Mouse (Mus musculus) heart, postnatal 0 days (tissue): ENCODE measurements at regions not wholly inside any gene's neighbourhood (a gene's known extent, or its start where the extent isn't known, plus 50 kb on each side); places are given as distances from the start of the nearest gene placed in this dataset.
A peak's percentile ranks its signal among the peaks of the same experiment; 100 is the strongest.

Experiments
- ATAC-seq: fragments of 200-750 bp; cut with Nextera tagmentation; 2 replicates; pipeline ENCODE4 v1.8.0; 2017; ENCODE audit warnings: low read depth, moderate number of reproducible peaks, moderate library complexity; ENCODE audit not compliant: insufficient read depth
- DNase-seq: peaks from one replicate; pipeline ENCODE4 v3.0.0-alpha.2; 2016; ENCODE audit warnings: low spot score
- H3K27ac ChIP-seq: fragments of 300-500 bp; sonication (generic); 2 replicates; pipeline ENCODE4 v1.5.1; 2014; ENCODE audit warnings: low read depth, mild to moderate bottlenecking
- H3K27me3 ChIP-seq: fragments of 300-500 bp; sonication (generic); 2 replicates; pipeline ENCODE4 v1.6.1; 2014; ENCODE audit warnings: low read length, mixed read lengths; ENCODE audit not compliant: control insufficient read depth, insufficient read depth
- H3K36me3 ChIP-seq: fragments of 300-500 bp; sonication (generic); replicated peaks from 2 replicates; pipeline ENCODE4 v1.6.1; 2014; ENCODE audit warnings: low read length, mixed read lengths; ENCODE audit not compliant: control insufficient read depth, insufficient read depth
- H3K4me1 ChIP-seq: fragments of 300-500 bp; sonication (generic); 2 replicates; pipeline ENCODE4 v1.6.1; 2014; ENCODE audit warnings: antibody characterized with exemption; ENCODE audit not compliant: control insufficient read depth, insufficient read depth
- H3K4me2 ChIP-seq: fragments of 300-500 bp; sonication (generic); 2 replicates; pipeline ENCODE4 v1.6.1; 2014; ENCODE audit warnings: low read depth, mild to moderate bottlenecking, low read length, moderate library complexity
- H3K4me3 ChIP-seq: fragments of 300-500 bp; sonication (generic); 2 replicates; pipeline ENCODE4 v1.5.1; 2014; ENCODE audit warnings: low read depth, low read length
- H3K9ac ChIP-seq: fragments of 300-500 bp; sonication (generic); replicated peaks from 2 replicates; pipeline ENCODE4 v1.6.1; 2014; ENCODE audit warnings: low read depth, low read length, mixed read lengths
- H3K9me3 ChIP-seq: fragments of 300-500 bp; sonication (generic); replicated peaks from 2 replicates; pipeline ENCODE4 v1.6.1; 2016; ENCODE audit warnings: low read length; ENCODE audit not compliant: control insufficient read depth
- CTCF ChIP-seq: IDR thresholded peaks from 2 replicates; pipeline ENCODE4 v1.5.1; 2016; ENCODE audit warnings: antibody characterized with exemption, control low read depth, low read depth
- EP300 ChIP-seq: IDR thresholded peaks from 2 replicates; pipeline ENCODE4 v1.6.1; 2016; ENCODE audit warnings: antibody characterized with exemption, low read depth
- WGBS: fragments of 180-500 bp; shearing (Covaris S2); extraction: QIAGEN DNeasy Blood & Tissue Kit; methylation state at CpG from one replicate; pipeline ENCODE4 v1.1.7; 2014; 5-methylcytosine and 5-hydroxymethylcytosine counted together

GRCm38 (mm10) chrX:99593872-99594487, 122.9 kb upstream of the Pja1 start:
- Histone ChIP-seq H3K9me3 (no peaks in the 10 kb centered on the region), H3K36me3 (no peaks in the 10 kb centered on the region), H3K27ac (no peak overlapping the region), H3K4me2 (peak overlapping the region; percentile 5; the same call in 1 of the 2 replicates), H3K9ac (no peak overlapping the region), H3K27me3 (peaks cover 9% of the 10 kb centered on the region; the same call in 1 of the 2 replicates), H3K4me3 (no peak overlapping the region), H3K4me1 (no peaks in the 10 kb centered on the region)
- DNase-seq (no peak), ATAC-seq (no peak)
- 29% methylated on average over 20 of the region's 28 CpGs for WGBS
- TF ChIP-seq EP300 (no peak), CTCF (no peak)

DNA sequence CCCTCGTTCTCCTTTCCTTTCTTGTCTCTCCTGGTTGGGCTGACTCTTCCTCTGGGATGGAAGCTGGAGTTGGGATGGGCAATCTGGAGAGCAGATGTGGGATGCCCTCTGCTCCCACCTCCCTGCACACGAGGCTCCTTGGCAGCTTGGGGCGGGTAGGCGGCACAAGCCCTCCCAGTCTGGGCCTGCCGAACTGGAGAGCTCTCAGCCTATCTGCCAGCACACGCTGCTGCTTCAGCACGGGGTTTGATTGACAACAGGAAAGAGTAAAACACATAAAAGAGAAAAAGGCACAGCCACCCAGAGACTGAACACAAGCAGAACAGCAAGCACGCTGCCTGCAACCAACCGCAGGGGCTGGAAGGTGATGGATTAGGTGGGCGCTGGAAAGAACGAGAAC, 121.9 kb upstream of the Pja1 start:
- no peaks in the 10 kb centered on the region for H3K36me3 ChIP-seq
- no peak overlapping the region for H3K4me3 ChIP-seq
- WGBS = 67% methylated on average over 11 of the region's 11 CpGs
- no peak for ATAC-seq
- DNase-seq = no peak
- no peaks in the 10 kb centered on the region for H3K9me3 ChIP-seq
- TF ChIP-seq EP300 (no peak), CTCF (no peak)
- no peak overlapping the region for H3K27ac ChIP-seq
- peaks cover 6% of the 10 kb centered on the region; the same call in 1 of the 2 replicates for H3K27me3 ChIP-seq
- no peaks in the 10 kb centered on the region for H3K4me1 ChIP-seq
- no peak overlapping the region for H3K4me2 ChIP-seq
- no peak overlapping the region for H3K9ac ChIP-seq

DNA sequence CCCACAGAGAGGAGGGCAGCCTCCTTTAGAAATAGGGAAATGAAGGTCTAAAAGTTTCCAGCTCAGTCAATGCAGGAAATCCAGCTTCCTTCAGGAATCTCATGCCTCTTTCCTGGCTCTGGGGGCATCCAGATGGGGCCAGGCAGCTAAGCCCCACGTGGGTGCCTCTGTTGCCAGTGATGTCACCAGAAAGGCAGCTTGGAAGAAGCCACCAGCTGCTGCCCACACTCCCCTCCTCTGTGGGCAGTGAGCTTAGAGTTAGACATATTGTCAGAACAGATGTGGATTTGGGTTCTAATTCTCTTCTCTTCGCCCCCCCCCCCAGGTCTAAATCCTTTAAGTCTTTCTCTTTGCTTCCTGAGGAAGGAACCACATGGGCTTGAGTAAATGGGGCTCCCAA, 116.2 kb upstream of the Pja1 start:
- WGBS = 40% methylated on average over 2 of the region's 2 CpGs
- no peaks in the 10 kb centered on the region for H3K9me3 ChIP-seq
- no peak overlapping the region for H3K4me2 ChIP-seq
- TF ChIP-seq EP300 (no peak), CTCF (no peak)
- no peak overlapping the region for H3K4me3 ChIP-seq
- no peaks in the 10 kb centered on the region for H3K4me1 ChIP-seq
- ATAC-seq (no peak), DNase-seq (no peak)
- H3K9ac ChIP-seq = no peak overlapping the region
- H3K27ac ChIP-seq = no peak overlapping the region
- peaks cover 2% of the 10 kb centered on the region; the same call in 1 of the 2 replicates for H3K27me3 ChIP-seq
- H3K36me3 ChIP-seq = no peaks in the 10 kb centered on the region

GRCm38 (mm10) chrX:99586282-99586681, 115.2 kb upstream of the Pja1 start:
- H3K27ac ChIP-seq = no peak overlapping the region
- no peak overlapping the region for H3K4me2 ChIP-seq
- 68% methylated on average over 11 of the region's 11 CpGs for WGBS
- H3K9ac ChIP-seq = no peak overlapping the region
- TF ChIP-seq CTCF = no peak
- TF ChIP-seq EP300 = no peak
- no peak overlapping the region for H3K4me3 ChIP-seq
- no peaks in the 10 kb centered on the region for H3K4me1 ChIP-seq
- DNase-seq (no peak), ATAC-seq (no peak)
- no peaks in the 10 kb centered on the region for H3K36me3 ChIP-seq
- no peaks in the 10 kb centered on the region for H3K9me3 ChIP-seq
- no peaks in the 10 kb centered on the region; the same call in 1 of the 2 replicates for H3K27me3 ChIP-seq

- Histone ChIP-seq H3K9me3 (no peaks in the 10 kb centered on the region), H3K27ac (no peak overlapping the region), H3K4me3 (no peak overlapping the region), H3K9ac (no peak overlapping the region), H3K4me1 (no peaks in the 10 kb centered on the region), H3K27me3 (no peaks in the 10 kb centered on the region; the same call in 1 of the 2 replicates), H3K4me2 (no peak overlapping the region), H3K36me3 (no peaks in the 10 kb centered on the region)
- TF ChIP-seq EP300 (no peak), CTCF (no peak)
- ATAC-seq (no peak), DNase-seq (no peak)
- WGBS = 45% methylated on average over 3 of the region's 3 CpGs
These were observed 114.6 kb upstream of the Pja1 start for GRCm38 (mm10) chrX:99585703-99586102.

- 91% methylated on average over 9 of the region's 9 CpGs for WGBS
These were observed 111.5 kb upstream of the Pja1 start for GRCm38 (mm10) chrX:99582611-99583010.

More at GRCm38 (mm10) chrX:99582611-99583010, 111.5 kb upstream of the Pja1 start:
- no peaks in the 10 kb centered on the region for H3K4me1 ChIP-seq
- no peaks in the 10 kb centered on the region for H3K27me3 ChIP-seq
- H3K27ac ChIP-seq = no peak overlapping the region
- DNase-seq = no peak
- TF ChIP-seq EP300 (no peak), CTCF (no peak)
- H3K36me3 ChIP-seq = no peaks in the 10 kb centered on the region
- no peak overlapping the region for H3K9ac ChIP-seq
- no peak overlapping the region for H3K4me2 ChIP-seq
- H3K4me3 ChIP-seq = no peak overlapping the region
- no peak for ATAC-seq
- no peaks in the 10 kb centered on the region for H3K9me3 ChIP-seq
